Mouse (Mus musculus) C2C12 (cell line): Measurements from ENCODE around the gene Sgcg. TPM values are rescaled to one million over a fixed set of nuclear protein-coding genes. Genes with fewer than 3 reads are reported as not detected.

ENCODE experiments used
- H3K27me3 ChIP-seq: one replicate; pipeline ENCODE4 v1.6.1; 2011; ENCODE audit not compliant: control insufficient read depth, insufficient read depth, insufficient read length
- H3K36me3 ChIP-seq: one replicate; pipeline ENCODE4 v1.6.1; 2011; ENCODE audit not compliant: control insufficient read depth, insufficient read depth
- H3K4me3 ChIP-seq: one replicate; pipeline ENCODE4 v1.5.1; 2011; ENCODE audit warnings: mild to moderate bottlenecking, control low read depth; ENCODE audit not compliant: poor library complexity, insufficient read depth, severe bottlenecking
- H3K79me2 ChIP-seq: one replicate; pipeline ENCODE4 v1.6.1; 2011; ENCODE audit not compliant: control insufficient read depth, insufficient read depth
- H3K79me3 ChIP-seq: one replicate; pipeline ENCODE4 v1.6.1; 2011; ENCODE audit warnings: low read depth, control low read depth
- H3ac ChIP-seq: one replicate; pipeline ENCODE3; 2011; ENCODE audit warnings: low read depth; ENCODE audit not compliant: control insufficient read depth, insufficient read length
- CEBPB ChIP-seq: IDR thresholded peaks from one replicate; pipeline ENCODE4 v1.6.1; 2011; ENCODE audit warnings: low read depth, mild to moderate bottlenecking, control low read depth, moderate library complexity
- CTCF ChIP-seq: IDR thresholded peaks from one replicate; pipeline ENCODE4 v1.5.1; 2011; ENCODE audit not compliant: control insufficient read depth, insufficient read depth, insufficient read length
- FOSL1 ChIP-seq: IDR thresholded peaks from one replicate; pipeline ENCODE4 v1.8.0; 2011; ENCODE audit warnings: mild to moderate bottlenecking, low read length; ENCODE audit not compliant: poor library complexity, insufficient read depth, severe bottlenecking
- MAX ChIP-seq: IDR thresholded peaks from one replicate; pipeline ENCODE4 v1.6.1; 2011; ENCODE audit warnings: mild to moderate bottlenecking, control low read depth
- MYOD1 ChIP-seq: IDR thresholded peaks from one replicate; pipeline ENCODE4 v1.6.1; 2011; ENCODE audit warnings: low read depth; ENCODE audit not compliant: control insufficient read depth, insufficient read length
- MYOG ChIP-seq: IDR thresholded peaks from one replicate; pipeline ENCODE4 v1.6.1; 2011; ENCODE audit not compliant: control insufficient read depth, insufficient read length; ENCODE audit errors: extremely low read depth
- USF1 ChIP-seq: IDR thresholded peaks from one replicate; pipeline ENCODE4 v1.6.1; 2011; ENCODE audit warnings: low read depth, mild to moderate bottlenecking, control low read depth, moderate library complexity
- polyA plus RNA-seq: library from polyadenylated mRNA; unstranded; fragments of >200 nt; fragmentation: generic; extraction: Trizol; gene quantifications from one replicate; pipeline ENCODE4 v1.2.1, GENCODE M21; 2012; ENCODE audit warnings: missing spikeins

The Sgcg gene
- polyA plus RNA-seq, 1 experiment = 2.0 TPM

DNA sequence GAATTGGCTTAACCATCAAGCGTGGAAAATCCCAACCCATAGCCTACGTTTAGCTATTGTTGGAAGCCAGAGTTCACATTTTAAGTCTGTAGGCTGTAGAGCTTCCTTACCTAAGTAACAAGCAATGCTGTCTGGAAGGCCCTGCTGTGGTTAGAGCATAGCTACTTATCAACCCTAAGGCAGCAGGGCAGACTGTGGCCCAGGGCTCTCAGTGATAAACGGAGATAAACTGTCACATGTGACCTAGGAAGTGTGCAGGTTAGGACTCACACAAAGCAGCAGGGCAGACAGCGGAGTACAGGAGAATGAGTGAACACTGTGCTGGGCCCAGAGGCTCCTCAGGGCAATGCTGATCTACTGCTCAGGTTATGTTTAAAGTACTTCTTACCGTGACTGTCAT is 28.5 kb downstream of the Sgcg start:
- Histone ChIP-seq H3K79me2 (no peaks in the 10 kb centered on the region), H3K27me3 (no peaks in the 10 kb centered on the region), H3ac (no peak overlapping the region), H3K36me3 (no peaks in the 10 kb centered on the region), H3K4me3 (no peak overlapping the region), H3K79me3 (no peaks in the 10 kb centered on the region)
- TF ChIP-seq CEBPB = no peak
- no peak for TF ChIP-seq MAX
- no peak for TF ChIP-seq MYOG
- no peak for TF ChIP-seq USF1

DNA sequence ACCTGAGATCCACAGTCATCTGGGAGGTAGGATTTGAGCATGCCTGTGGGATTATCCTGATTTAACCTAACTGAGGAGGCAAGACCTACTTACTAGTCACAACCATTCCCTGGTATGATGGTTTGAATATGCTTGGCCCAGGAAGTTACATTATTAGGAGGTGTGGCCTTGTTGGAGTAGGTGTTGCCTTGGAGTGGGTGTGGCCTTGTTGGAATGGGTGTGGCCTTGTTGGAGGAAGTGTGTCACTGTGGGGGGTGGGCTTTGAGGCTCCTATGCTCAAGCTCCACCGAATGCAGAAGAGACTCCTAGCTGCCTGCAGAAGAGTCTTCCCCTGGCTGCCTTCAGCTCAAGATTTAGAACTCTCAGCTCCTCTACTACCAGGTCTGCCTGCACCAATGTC is 32.1 kb downstream of the Sgcg start:
- Histone ChIP-seq H3ac (no peak overlapping the region), H3K27me3 (no peaks in the 10 kb centered on the region), H3K4me3 (no peak overlapping the region), H3K36me3 (no peaks in the 10 kb centered on the region), H3K79me2 (no peaks in the 10 kb centered on the region), H3K79me3 (no peaks in the 10 kb centered on the region)
- TF ChIP-seq FOSL1 (no peak), MYOG (no peak), MAX (no peak), CTCF (no peak)

DNA sequence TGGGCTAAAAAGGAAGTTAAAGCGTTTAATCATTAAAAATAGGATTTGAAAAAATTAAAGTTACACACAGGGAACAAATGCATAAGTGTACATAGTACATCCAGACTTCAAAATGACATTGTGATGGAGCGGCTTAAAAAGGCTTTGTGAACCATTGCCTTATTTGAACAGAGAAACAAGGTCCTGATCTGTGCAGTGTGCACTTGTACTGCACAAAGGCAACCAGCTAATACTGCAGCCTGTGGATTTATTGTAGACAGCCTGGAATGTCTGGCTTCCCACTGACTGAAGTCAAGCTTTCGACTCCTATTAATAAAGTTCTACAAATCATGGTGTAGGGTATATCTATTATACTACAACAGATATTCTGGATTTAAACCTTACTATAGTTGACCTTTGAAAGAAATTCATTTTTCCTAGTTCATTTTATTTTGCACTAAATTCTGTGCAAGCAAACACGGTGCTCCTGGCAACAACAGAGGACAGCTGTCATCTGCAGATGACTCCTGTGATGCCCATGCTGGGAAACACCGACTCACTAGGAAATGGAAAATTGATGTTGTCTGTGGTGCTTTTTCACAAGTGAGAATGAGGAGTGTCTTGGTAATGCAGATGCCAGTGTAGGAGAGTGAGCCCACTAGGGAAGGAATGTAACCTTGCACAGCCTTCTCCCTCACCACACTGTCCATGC is 33.8 kb downstream of the Sgcg start:
- Histone ChIP-seq H3K27me3 (no peaks in the 10 kb centered on the region), H3K79me2 (no peaks in the 10 kb centered on the region), H3K4me3 (no peak overlapping the region), H3ac (no peak overlapping the region), H3K79me3 (no peaks in the 10 kb centered on the region), H3K36me3 (no peaks in the 10 kb centered on the region)
- no peak for TF ChIP-seq FOSL1
- TF ChIP-seq CTCF = no peak
- no peak for TF ChIP-seq MAX

DNA sequence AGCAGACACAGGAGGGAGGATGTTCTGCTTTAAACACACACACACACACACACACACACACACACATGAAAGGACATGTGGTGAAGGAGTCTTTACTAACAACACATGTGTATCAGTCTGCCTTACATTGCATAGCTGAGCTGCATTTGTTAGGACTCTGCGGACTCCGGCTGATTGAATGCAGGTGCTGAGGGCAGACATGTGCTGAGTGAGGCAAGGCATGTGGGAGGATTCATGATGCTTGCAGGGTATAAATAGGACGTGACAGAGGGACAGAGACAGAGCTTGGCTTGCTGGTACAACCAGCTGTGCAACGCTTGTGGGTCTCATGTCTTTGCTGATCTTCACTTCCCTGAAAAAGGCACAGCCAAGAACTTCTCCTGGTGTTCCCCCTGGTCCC is 34.5 kb downstream of the Sgcg start:
- no peaks in the 10 kb centered on the region for H3K79me3 ChIP-seq
- no peak overlapping the region for H3ac ChIP-seq
- TF ChIP-seq MAX (no peak), USF1 (no peak), MYOD1 (no peak), FOSL1 (no peak), CTCF (no peak), CEBPB (no peak), MYOG (no peak)
- H3K79me2 ChIP-seq = no peaks in the 10 kb centered on the region
- H3K27me3 ChIP-seq = no peaks in the 10 kb centered on the region
- no peaks in the 10 kb centered on the region for H3K36me3 ChIP-seq
- no peak overlapping the region for H3K4me3 ChIP-seq

DNA sequence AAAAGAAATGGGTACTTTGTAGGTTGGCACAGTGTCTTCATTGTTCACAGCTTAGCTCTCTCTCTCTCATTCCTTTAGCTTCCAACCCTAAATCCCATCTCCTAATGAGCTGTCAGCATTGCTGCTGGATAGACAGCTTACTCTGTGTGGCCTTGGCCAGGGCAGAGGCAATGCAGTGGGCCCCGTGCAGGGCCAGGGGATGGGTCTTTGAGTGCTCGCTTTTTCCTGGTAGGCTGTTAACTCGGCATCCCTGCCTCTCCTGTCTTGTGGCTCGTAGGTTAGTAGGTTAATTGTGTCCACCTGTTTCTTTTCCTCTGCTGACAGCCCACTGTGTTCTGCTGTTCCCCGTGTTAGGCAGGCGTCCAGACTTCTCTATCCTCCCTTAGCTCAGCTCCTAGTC is 35.8 kb downstream of the Sgcg start:
- Histone ChIP-seq H3K79me3 (no peaks in the 10 kb centered on the region), H3K36me3 (no peaks in the 10 kb centered on the region), H3K27me3 (no peaks in the 10 kb centered on the region), H3K4me3 (no peak overlapping the region), H3ac (no peak overlapping the region), H3K79me2 (no peaks in the 10 kb centered on the region)
- no peak for TF ChIP-seq CEBPB
- no peak for TF ChIP-seq FOSL1
- no peak for TF ChIP-seq USF1
- TF ChIP-seq MYOG = no peak
- TF ChIP-seq MAX = no peak
- TF ChIP-seq MYOD1 = no peak
- no peak for TF ChIP-seq CTCF

DNA sequence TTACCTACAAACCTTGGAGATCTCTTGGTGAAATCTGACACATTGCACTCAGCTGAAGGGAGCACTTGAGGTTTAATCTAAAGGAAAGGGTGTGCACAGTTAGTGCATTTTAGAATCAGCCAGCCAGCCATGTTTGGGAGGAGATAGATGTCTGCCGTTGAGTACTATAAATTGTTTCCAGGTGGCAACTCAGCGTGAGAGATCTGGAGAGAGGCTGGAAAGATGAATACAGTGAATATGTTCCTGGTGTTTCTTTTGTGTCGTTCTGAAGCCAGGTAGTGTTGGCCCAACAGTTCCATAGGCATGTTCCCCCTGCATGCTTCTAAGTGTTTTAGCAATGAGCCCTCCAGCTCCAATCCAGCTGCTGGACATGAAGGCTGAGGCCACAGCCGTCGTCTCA is 37.1 kb downstream of the Sgcg start:
- no peaks in the 10 kb centered on the region for H3K79me3 ChIP-seq
- no peak overlapping the region for H3ac ChIP-seq
- no peaks in the 10 kb centered on the region for H3K79me2 ChIP-seq
- no peak overlapping the region for H3K4me3 ChIP-seq
- H3K27me3 ChIP-seq = no peaks in the 10 kb centered on the region
- H3K36me3 ChIP-seq = no peaks in the 10 kb centered on the region
- TF ChIP-seq FOSL1 = no peak
